Mouse (Mus musculus): ENCODE results near the gene Ucp2.

- no peak for TF ChIP-seq POLR2A (IDR thresholded peaks at IDR 0.05; ENCODE audit: extremely low read depth, insufficient read depth, low read length)
- TF ChIP-seq CTCF (IDR thresholded peaks at IDR 0.05; ENCODE audit: low read depth, low read length), result no peak
Observed at GRCm38 (mm10) chr7:100539516-100539915, 46.4 kb downstream of the Ucp2 start.
